Mouse (Mus musculus) stomach, postnatal 0 days (tissue): ENCODE measurements around the gene Cd83. TPM values are rescaled to one million over a fixed set of nuclear protein-coding genes. Genes with fewer than 3 reads are reported as not detected.
A peak's percentile ranks its signal among the peaks of the same experiment; 100 is the strongest.

Experiments used
- ATAC-seq: fragments of 200-750 bp; cut with Nextera tagmentation; 2 replicates; pipeline ENCODE4 v1.8.0; 2017; ENCODE audit not compliant: low FRiP score, low TSS enrichment
- DNase-seq: peaks from one replicate; pipeline ENCODE4 v3.0.0-alpha.2; 2016; ENCODE audit warnings: low spot score
- H3K27ac ChIP-seq: fragments of 300-500 bp; sonication (generic); replicated peaks from 2 replicates; pipeline ENCODE4 v1.5.1; 2014; ENCODE audit warnings: mild to moderate bottlenecking, control low read depth
- H3K27me3 ChIP-seq: fragments of 300-500 bp; sonication (generic); 2 replicates; pipeline ENCODE4 v1.6.1; 2014; ENCODE audit warnings: low read length; ENCODE audit not compliant: control insufficient read depth, insufficient read depth
- H3K36me3 ChIP-seq: fragments of 300-500 bp; sonication (generic); 2 replicates; pipeline ENCODE4 v1.6.1; 2014; ENCODE audit warnings: low read length, mixed read lengths; ENCODE audit not compliant: control insufficient read depth, insufficient read depth
- H3K4me1 ChIP-seq: fragments of 300-500 bp; sonication (generic); replicated peaks from 2 replicates; pipeline ENCODE4 v1.6.1; 2014; ENCODE audit warnings: antibody characterized with exemption; ENCODE audit not compliant: control insufficient read depth, insufficient read depth
- H3K4me2 ChIP-seq: fragments of 300-500 bp; sonication (generic); replicated peaks from 2 replicates; pipeline ENCODE4 v1.6.1; 2014; ENCODE audit warnings: low read depth, mild to moderate bottlenecking, control low read depth, moderate library complexity
- H3K4me3 ChIP-seq: fragments of 300-500 bp; sonication (generic); 2 replicates; pipeline ENCODE4 v1.5.1; 2014; ENCODE audit warnings: low read depth, low read length, control low read depth
- H3K9ac ChIP-seq: fragments of 300-500 bp; sonication (generic); 2 replicates; pipeline ENCODE4 v1.6.1; 2014; ENCODE audit warnings: mild to moderate bottlenecking, low read length, control low read depth, mixed read lengths
- H3K9me3 ChIP-seq: fragments of 300-500 bp; sonication (generic); 2 replicates; pipeline ENCODE4 v1.6.1; 2016; ENCODE audit warnings: low read length; ENCODE audit not compliant: control insufficient read depth
- CTCF ChIP-seq: IDR thresholded peaks from 2 replicates; pipeline ENCODE4 v1.5.1; 2016; ENCODE audit warnings: antibody characterized with exemption, low read depth, mild to moderate bottlenecking, moderate library complexity
- EP300 ChIP-seq: optimal IDR thresholded peaks from 2 replicates; pipeline ENCODE3; 2016; ENCODE audit warnings: antibody characterized with exemption
- WGBS: fragments of 180-500 bp; shearing (Covaris S2); extraction: QIAGEN DNeasy Blood & Tissue Kit; methylation state at CpG from one replicate; pipeline ENCODE4 v1.1.7; 2014; 5-methylcytosine and 5-hydroxymethylcytosine counted together
- polyA plus RNA-seq: library from polyadenylated mRNA; unstranded; fragments of >200 nt; fragmentation: Nextera tagmentation; extraction: Ambion mirVana; gene quantifications from 2 replicates; pipeline ENCODE4 v1.2.1, GENCODE M21; 2015

Cd83 gene
- polyA plus RNA-seq, 1 experiment from 2014 or later = 2.1 TPM

GRCm38 (mm10) chr13:43778021-43778649 is 6.4 kb upstream of the Cd83 start:
- DNase-seq = no peak
- H3K36me3 ChIP-seq = no peaks in the 10 kb centered on the region
- no peaks in the 10 kb centered on the region for H3K27me3 ChIP-seq
- H3K4me2 ChIP-seq = no peak overlapping the region
- H3K27ac ChIP-seq = no peak overlapping the region
- 56% methylated on average over 6 of the region's 6 CpGs for WGBS
- H3K9ac ChIP-seq = no peak overlapping the region
- TF ChIP-seq CTCF (no peak), EP300 (no peak)
- peaks cover 2% of the 10 kb centered on the region; the same call in 1 of the 2 replicates for H3K4me1 ChIP-seq
- no peak for ATAC-seq
- no peak overlapping the region for H3K4me3 ChIP-seq
- H3K9me3 ChIP-seq = no peaks in the 10 kb centered on the region

- TF ChIP-seq EP300 = no peak
- no peak for TF ChIP-seq CTCF
- Histone ChIP-seq H3K27ac (no peak overlapping the region), H3K27me3 (no peaks in the 10 kb centered on the region), H3K4me1 (peaks cover 2% of the 10 kb centered on the region; the same call in 1 of the 2 replicates), H3K9me3 (no peaks in the 10 kb centered on the region), H3K9ac (no peak overlapping the region), H3K4me2 (no peak overlapping the region), H3K36me3 (no peaks in the 10 kb centered on the region), H3K4me3 (no peak overlapping the region)
- no peak for ATAC-seq
- WGBS = 76% methylated on average over 4 of the region's 4 CpGs
- no peak for DNase-seq
These were observed 5.6 kb upstream of the Cd83 start for GRCm38 (mm10) chr13:43778971-43779370.

- H3K27ac ChIP-seq = no peak overlapping the region
- TF ChIP-seq EP300 = no peak
- no peak for TF ChIP-seq CTCF
- H3K4me3 ChIP-seq = no peak overlapping the region
- DNase-seq (no peak), ATAC-seq (no peak)
- H3K36me3 ChIP-seq = no peaks in the 10 kb centered on the region
- no peak overlapping the region for H3K9ac ChIP-seq
- H3K27me3 ChIP-seq = no peaks in the 10 kb centered on the region
- H3K9me3 ChIP-seq = no peaks in the 10 kb centered on the region
- WGBS = 74% methylated on average over 8 of the region's 8 CpGs
- no peaks in the 10 kb centered on the region for H3K4me1 ChIP-seq
- H3K4me2 ChIP-seq = no peak overlapping the region
These were observed 4.5 kb upstream of the Cd83 start for GRCm38 (mm10) chr13:43780071-43780470.

- H3K4me1 ChIP-seq = no peaks in the 10 kb centered on the region
- H3K27ac ChIP-seq = no peak overlapping the region
- peak overlapping the region; percentile 91 for H3K4me2 ChIP-seq
- WGBS = 51% methylated on average over 8 of the region's 8 CpGs
- no peak overlapping the region for H3K9ac ChIP-seq
- DNase-seq = no peak
- no peak for ATAC-seq
- H3K36me3 ChIP-seq = no peaks in the 10 kb centered on the region
- H3K9me3 ChIP-seq = no peaks in the 10 kb centered on the region
- H3K4me3 ChIP-seq = peak overlapping the region; percentile 52; the same call in 1 of the 2 replicates
- no peaks in the 10 kb centered on the region; the same call in 1 of the 2 replicates for H3K27me3 ChIP-seq
- no peak for TF ChIP-seq CTCF
- TF ChIP-seq EP300 = no peak
These were observed 1.1 kb downstream of the Cd83 start for GRCm38 (mm10) chr13:43785712-43786072.

- WGBS = 25% methylated on average over 12 of the region's 12 CpGs
These were observed 1.7 kb downstream of the Cd83 start for GRCm38 (mm10) chr13:43786171-43786795.

GRCm38 (mm10) chr13:43787262-43787661 is 2.7 kb downstream of the Cd83 start:
- H3K4me2 ChIP-seq = no peak overlapping the region
- H3K4me1 ChIP-seq = no peaks in the 10 kb centered on the region
- H3K9me3 ChIP-seq = no peaks in the 10 kb centered on the region
- H3K9ac ChIP-seq = no peak overlapping the region
- 52% methylated on average over 2 of the region's 2 CpGs for WGBS
- no peak overlapping the region for H3K4me3 ChIP-seq
- TF ChIP-seq EP300 (no peak), CTCF (no peak)
- H3K27me3 ChIP-seq = no peaks in the 10 kb centered on the region; the same call in 1 of the 2 replicates
- no peaks in the 10 kb centered on the region for H3K36me3 ChIP-seq
- no peak for DNase-seq
- H3K27ac ChIP-seq = no peak overlapping the region
- no peak for ATAC-seq

More at GRCm38 (mm10) chr13:43786171-43786795, 1.7 kb downstream of the Cd83 start:
- H3K9ac ChIP-seq = no peak overlapping the region
- H3K36me3 ChIP-seq = no peaks in the 10 kb centered on the region
- H3K27me3 ChIP-seq = no peaks in the 10 kb centered on the region; the same call in 1 of the 2 replicates
- H3K4me1 ChIP-seq = no peaks in the 10 kb centered on the region
- 0 out of 2 replicates have a peak overlapping the region, but pooled peaks have one; percentile 91 for H3K4me2 ChIP-seq
- TF ChIP-seq EP300 (no peak), CTCF (no peak)
- H3K4me3 ChIP-seq = no peak overlapping the region
- ATAC-seq (no peak), DNase-seq (peak; percentile 38)
- no peaks in the 10 kb centered on the region for H3K9me3 ChIP-seq
- H3K27ac ChIP-seq = no peak overlapping the region
